Mouse (Mus musculus) heart, postnatal 0 days (tissue): Measurements from ENCODE around the gene Anks6.

Source experiments
- CTCF ChIP-seq: IDR thresholded peaks from 2 replicates; pipeline ENCODE4 v1.5.1; 2016; ENCODE audit warnings: antibody characterized with exemption, control low read depth, low read depth
- EP300 ChIP-seq: IDR thresholded peaks from 2 replicates; pipeline ENCODE4 v1.6.1; 2016; ENCODE audit warnings: antibody characterized with exemption, low read depth

GRCm38 (mm10) chr4:46978371-46978770 is 78.9 kb downstream of the Anks6 start:
- TF ChIP-seq CTCF, result no peak
- TF ChIP-seq EP300, result no peak
